In genomic region chr16:26053631-26054030, GRCm38 (mm10) we compare ENCODE assay signal across 20 mouse cellular contexts. TPM values are rescaled to one million over a fixed set of nuclear protein-coding genes. Genes with fewer than 3 reads are reported as not detected.
A peak's percentile ranks its signal among the peaks of the same experiment; 100 is the strongest.
DNase-seq lines count a peak whose midpoint lies in the region; ATAC-seq and TF ChIP-seq lines count a peak whose summit lies in the region.
"Had no signal": no experiment of that assay in that cellular context is flagged by ENCODE, and none has a peak within 500 bp of the region (broad histone marks: within the 10 kb centered on the region; RNA-seq: fewer than 3 reads in every experiment).

No protein-coding gene starts in this region.

- H3K4me3 ChIP-seq in heart, adult 2 months, result no peak overlapping the region
- no peak overlapping the region for H3K4me3 ChIP-seq in intestine, embryonic 14.5 days (ENCODE audit: low read depth, low read length)
- no peak overlapping the region for H3K4me3 ChIP-seq in intestine, embryonic 16.5 days (ENCODE audit: low read length)
- no peak overlapping the region for H3K4me3 ChIP-seq in lung, embryonic 16.5 days (ENCODE audit: low read length)
- no peak overlapping the region for H3K4me3 ChIP-seq in lung, postnatal 0 days (ENCODE audit: low read depth, low read length)
- H3K4me3 ChIP-seq in midbrain, embryonic 16.5 days (ENCODE audit: low read depth, low read length), result no peak overlapping the region
- H3K4me3 ChIP-seq: embryonic facial prominence, embryonic 12.5 days; limb, embryonic 12.5 days; liver, embryonic 15.5 days; midbrain, embryonic 15.5 days; neural tube, embryonic 15.5 days had no signal

- DNase-seq in heart, adult 2 months, result no peak
- DNase-seq in heart, postnatal 10 days, result no peak
- DNase-seq in intestine, embryonic 14.5 days (ENCODE audit: low spot score), result no peak
- DNase-seq in lung, postnatal 0 days (ENCODE audit: low spot score), result no peak
- DNase-seq: adrenal gland, postnatal 10 days; cerebellum, adult 9-11 months; lung, postnatal 14 days; thymus, postnatal 25 days had no signal

- H3K27ac ChIP-seq in heart, adult 2 months, result peak overlapping the region; percentile 15; the same call in 1 of the 2 replicates
- 0 out of 2 replicates have a peak overlapping the region, but pooled peaks have one; percentile 22 for H3K27ac ChIP-seq in intestine, embryonic 14.5 days (ENCODE audit: low read depth)
- no peak overlapping the region for H3K27ac ChIP-seq in intestine, embryonic 16.5 days (ENCODE audit: low read length)
- no peak overlapping the region for H3K27ac ChIP-seq in lung, embryonic 16.5 days (ENCODE audit: low read length)
- H3K27ac ChIP-seq in lung, postnatal 0 days (ENCODE audit: low read length), result no peak overlapping the region
- H3K27ac ChIP-seq in midbrain, embryonic 16.5 days (ENCODE audit: low read length), result no peak overlapping the region
- H3K27ac ChIP-seq: embryonic facial prominence, embryonic 12.5 days; limb, embryonic 12.5 days; liver, embryonic 15.5 days; midbrain, embryonic 15.5 days; neural tube, embryonic 15.5 days had no signal

- no peak for TF ChIP-seq POLR2A in heart, adult 2 months (IDR thresholded peaks at IDR 0.05; ENCODE audit: insufficient read depth, low read depth, low read length)

- no peaks in the 10 kb centered on the region for H3K9me3 ChIP-seq in intestine, embryonic 14.5 days (ENCODE audit: control insufficient read depth, low read length)
- H3K9me3 ChIP-seq in intestine, embryonic 16.5 days (ENCODE audit: control insufficient read depth, low read length), result no peaks in the 10 kb centered on the region
- no peaks in the 10 kb centered on the region for H3K9me3 ChIP-seq in lung, embryonic 16.5 days (ENCODE audit: control insufficient read depth, low read length)
- H3K9me3 ChIP-seq in lung, postnatal 0 days (ENCODE audit: low read length), result no peaks in the 10 kb centered on the region
- H3K9me3 ChIP-seq in midbrain, embryonic 16.5 days (replicated peaks; ENCODE audit: control insufficient read depth, low read length, poor library complexity, severe bottlenecking), result no peaks in the 10 kb centered on the region
- H3K9me3 ChIP-seq: embryonic facial prominence, embryonic 12.5 days; G1E; limb, embryonic 12.5 days; liver, embryonic 15.5 days; midbrain, embryonic 15.5 days; neural tube, embryonic 15.5 days had no signal

- H3K36me3 ChIP-seq in heart, adult 2 months (ENCODE audit: control insufficient read depth, insufficient read depth, low read length), result peaks cover 22% of the 10 kb centered on the region
- no peaks in the 10 kb centered on the region for H3K36me3 ChIP-seq in intestine, embryonic 14.5 days (ENCODE audit: control insufficient read depth, insufficient read depth, low read length)
- H3K36me3 ChIP-seq in intestine, embryonic 16.5 days (ENCODE audit: control insufficient read depth, insufficient read depth, low read length), result no peaks in the 10 kb centered on the region
- H3K36me3 ChIP-seq in lung, embryonic 16.5 days (ENCODE audit: control insufficient read depth, insufficient read depth, low read length), result no peaks in the 10 kb centered on the region
- no peaks in the 10 kb centered on the region for H3K36me3 ChIP-seq in lung, postnatal 0 days (ENCODE audit: insufficient read depth, low read length)
- no peaks in the 10 kb centered on the region for H3K36me3 ChIP-seq in midbrain, embryonic 16.5 days (ENCODE audit: control insufficient read depth, insufficient read depth, low read length)
- H3K36me3 ChIP-seq: embryonic facial prominence, embryonic 12.5 days; G1E; limb, embryonic 12.5 days; liver, embryonic 15.5 days; midbrain, embryonic 15.5 days; neural tube, embryonic 15.5 days had no signal

- no peak for TF ChIP-seq EP300 in heart, adult 2 months (IDR thresholded peaks at IDR 0.05; ENCODE audit: insufficient read depth, low read depth, low read length)
- no peak for TF ChIP-seq EP300 in lung, postnatal 0 days (IDR thresholded peaks at IDR 0.05)

- WGBS in heart, adult 2 months, result 56% methylated on average over 3 of the region's 3 CpGs
- 22% methylated on average over 3 of the region's 3 CpGs for WGBS in intestine, embryonic 14.5 days
- 40% methylated on average over 3 of the region's 3 CpGs for WGBS in intestine, embryonic 16.5 days
- WGBS in lung, embryonic 16.5 days, result 29% methylated on average over 3 of the region's 3 CpGs
- 42% methylated on average over 3 of the region's 3 CpGs for WGBS in lung, postnatal 0 days
- WGBS in midbrain, embryonic 16.5 days, result 77% methylated on average over 3 of the region's 3 CpGs

- H3K4me1 ChIP-seq in heart, adult 2 months (ENCODE audit: control insufficient read depth, insufficient read depth, low read length), result peaks cover 19% of the 10 kb centered on the region
- H3K4me1 ChIP-seq in intestine, embryonic 14.5 days (replicated peaks; ENCODE audit: control insufficient read depth, insufficient read depth, low read length), result peaks cover 20% of the 10 kb centered on the region
- H3K4me1 ChIP-seq in intestine, embryonic 16.5 days (ENCODE audit: control insufficient read depth, insufficient read depth, low read length), result peaks cover 11% of the 10 kb centered on the region
- H3K4me1 ChIP-seq in lung, embryonic 16.5 days (replicated peaks; ENCODE audit: control insufficient read depth, insufficient read depth, low read length), result peaks cover 30% of the 10 kb centered on the region
- 0 out of 2 replicates have a peak, but pooled peaks cover 4% of the 10 kb centered on the region for H3K4me1 ChIP-seq in lung, postnatal 0 days (ENCODE audit: insufficient read depth, low read depth, low read length)
- H3K4me1 ChIP-seq in midbrain, embryonic 16.5 days (ENCODE audit: control insufficient read depth, insufficient read depth, low read length), result peaks cover 2% of the 10 kb centered on the region; the same call in 1 of the 2 replicates
- H3K4me1 ChIP-seq: liver, embryonic 15.5 days; midbrain, embryonic 15.5 days had no signal

- intact Hi-C loops in heart, adult 2 months (cut with DNase I), result no loop called here
- intact Hi-C loops in heart, postnatal 10 days (cut with DNase I), result loop anchor here (5.0 kb wide), 1 partner anchor 54 kb away; the partner anchor contains the start of gene P3h2

- H3K79me2 ChIP-seq in heart, adult 2 months (replicated peaks; ENCODE audit: control insufficient read depth, insufficient read depth, low read length), result no peaks in the 10 kb centered on the region

- no peak overlapping the region for H3K9ac ChIP-seq in heart, adult 2 months (ENCODE audit: low read depth, low read length)
- H3K9ac ChIP-seq in intestine, embryonic 14.5 days (ENCODE audit: low read length), result no peak overlapping the region
- no peak overlapping the region for H3K9ac ChIP-seq in intestine, embryonic 16.5 days (ENCODE audit: low read depth, low read length)
- H3K9ac ChIP-seq in lung, embryonic 16.5 days (ENCODE audit: low read length), result no peak overlapping the region
- H3K9ac ChIP-seq in lung, postnatal 0 days (replicated peaks; ENCODE audit: low read depth), result no peak overlapping the region
- no peak overlapping the region for H3K9ac ChIP-seq in midbrain, embryonic 16.5 days (ENCODE audit: low read depth, low read length)
- H3K9ac ChIP-seq: embryonic facial prominence, embryonic 12.5 days; limb, embryonic 12.5 days; liver, embryonic 15.5 days; midbrain, embryonic 15.5 days; neural tube, embryonic 15.5 days had no signal

- ATAC-seq in intestine, embryonic 14.5 days (replicated peaks; ENCODE audit: low FRiP score, low TSS enrichment, low read depth), result no peak
- no peak for ATAC-seq in intestine, embryonic 16.5 days
- 0 out of 2 replicates have a peak, but pooled peaks have one; percentile 17 for ATAC-seq in lung, embryonic 16.5 days (ENCODE audit: low read depth)
- ATAC-seq in lung, postnatal 0 days, result no peak
- no peak for ATAC-seq in midbrain, embryonic 16.5 days
- ATAC-seq: activated CD4-positive, CD25-positive, alpha-beta regulatory T cell, adult 4 months; forebrain, embryonic 16.5 days; hindbrain, embryonic 16.5 days; midbrain, embryonic 15.5 days had no signal

- no peak for TF ChIP-seq CTCF in heart, adult 2 months (IDR thresholded peaks at IDR 0.05)
- no peak for TF ChIP-seq CTCF in lung, postnatal 0 days (IDR thresholded peaks at IDR 0.05)

- H3K4me2 ChIP-seq in intestine, embryonic 14.5 days (ENCODE audit: low read length), result no peak overlapping the region; the same call in 1 of the 2 replicates
- H3K4me2 ChIP-seq in intestine, embryonic 16.5 days (ENCODE audit: low read depth, low read length), result no peak overlapping the region
- H3K4me2 ChIP-seq in lung, embryonic 16.5 days (ENCODE audit: low read depth, low read length), result no peak overlapping the region
- no peak overlapping the region for H3K4me2 ChIP-seq in lung, postnatal 0 days (replicated peaks; ENCODE audit: low read depth, low read length)
- H3K4me2 ChIP-seq in midbrain, embryonic 16.5 days (ENCODE audit: low read length), result no peak overlapping the region
- H3K4me2 ChIP-seq: embryonic facial prominence, embryonic 12.5 days; limb, embryonic 12.5 days; liver, embryonic 15.5 days; midbrain, embryonic 15.5 days; neural tube, embryonic 15.5 days had no signal

- no peaks in the 10 kb centered on the region for H3K27me3 ChIP-seq in heart, adult 2 months (ENCODE audit: control insufficient read depth, insufficient read depth, low read length)
- H3K27me3 ChIP-seq in intestine, embryonic 14.5 days (replicated peaks; ENCODE audit: control insufficient read depth, insufficient read depth, low read length), result no peaks in the 10 kb centered on the region
- H3K27me3 ChIP-seq in intestine, embryonic 16.5 days (replicated peaks; ENCODE audit: control insufficient read depth, insufficient read depth, low read length), result no peaks in the 10 kb centered on the region
- H3K27me3 ChIP-seq in lung, embryonic 16.5 days (ENCODE audit: control insufficient read depth, insufficient read depth, low read depth, low read length), result no peaks in the 10 kb centered on the region
- no peaks in the 10 kb centered on the region for H3K27me3 ChIP-seq in lung, postnatal 0 days (replicated peaks; ENCODE audit: insufficient read depth, low read length)
- no peaks in the 10 kb centered on the region for H3K27me3 ChIP-seq in midbrain, embryonic 16.5 days (ENCODE audit: control insufficient read depth, insufficient read depth, low read depth, low read length)
- H3K27me3 ChIP-seq: embryonic facial prominence, embryonic 12.5 days; limb, embryonic 12.5 days; liver, embryonic 15.5 days; midbrain, embryonic 15.5 days; neural tube, embryonic 15.5 days had no signal

RNA-seq across cellular contexts. Expression of gene P3h2, which starts 52.0 kb away (rescaled TPM):
- total RNA-seq in heart, adult 2 months (2021), result 1 to 10 TPM; 4.2 to 4.3 TPM
- 1.2 and 1.6 TPM in 2 replicates for polyA plus RNA-seq in heart, adult 2 months (2012; rRNA removed)
- 1 to 10 TPM; 5.7 to 6.8 TPM for total RNA-seq in heart, postnatal 10 days (2021)
- 6.2 and 6.5 TPM in 2 replicates for polyA plus RNA-seq in intestine, embryonic 14.5 days (2014; fragmentation: Nextera tagmentation; extraction: Ambion mirVana)
- polyA plus RNA-seq in intestine, embryonic 16.5 days (2015; fragmentation: Nextera tagmentation; extraction: Ambion mirVana), result 1.0 and 1.8 TPM in 2 replicates
- 3.1 and 4.0 TPM in 2 replicates for polyA plus RNA-seq in lung, embryonic 16.5 days (2015; fragmentation: Nextera tagmentation; extraction: Ambion mirVana)
- polyA plus RNA-seq in lung, postnatal 0 days (2015; fragmentation: Nextera tagmentation; extraction: Ambion mirVana), result 1.5 and 1.6 TPM in 2 replicates
- polyA plus RNA-seq in midbrain, embryonic 16.5 days (2015; fragmentation: Nextera tagmentation; extraction: Ambion mirVana), result 0.62 and 0.75 TPM in 2 replicates
- total RNA-seq: G1E had no signal
- polyA plus RNA-seq: G1E had no signal

Comparison
In these comparisons a context has a peak if more than half of its experiments do, and no peak if none do; other contexts are left out.
1. H3K27ac ChIP-seq: peak in heart, adult 2 months (single experiment) and intestine, embryonic 14.5 days (single experiment); none in intestine, embryonic 16.5 days (single experiment), lung, embryonic 16.5 days (single experiment), lung, postnatal 0 days (single experiment) and midbrain, embryonic 16.5 days (single experiment).